Mouse (Mus musculus) testis, adult 2 months (tissue): ENCODE measurements around the gene Anp32b.

Experiments
- CTCF ChIP-seq: fragments of 200-500 bp; IDR thresholded peaks from 2 replicates; pipeline ENCODE4 v1.5.1; 2012; ENCODE audit warnings: low read depth, mild to moderate bottlenecking, inconsistent platforms, low read length, moderate library complexity; ENCODE audit not compliant: control insufficient read depth, insufficient read depth, insufficient replicate concordance
- POLR2A ChIP-seq: fragments of 200-500 bp; IDR thresholded peaks from 2 replicates; pipeline ENCODE4 v1.6.1; 2012; ENCODE audit warnings: low read depth, mild to moderate bottlenecking, inconsistent platforms, low read length, moderate library complexity; ENCODE audit not compliant: control insufficient read depth

GRCm38 (mm10) chr4:46493071-46493470, 42.4 kb downstream of the Anp32b start:
- TF ChIP-seq CTCF (no peak), POLR2A (no peak)
